Mouse (Mus musculus): Measurements from ENCODE around the gene Ttyh1. TPM values are rescaled to one million over a fixed set of nuclear protein-coding genes. Genes with fewer than 3 reads are reported as not detected.

The Ttyh1 gene
- polyA plus RNA-seq, 1 experiment from 2014 or later: 124 TPM

DNA sequence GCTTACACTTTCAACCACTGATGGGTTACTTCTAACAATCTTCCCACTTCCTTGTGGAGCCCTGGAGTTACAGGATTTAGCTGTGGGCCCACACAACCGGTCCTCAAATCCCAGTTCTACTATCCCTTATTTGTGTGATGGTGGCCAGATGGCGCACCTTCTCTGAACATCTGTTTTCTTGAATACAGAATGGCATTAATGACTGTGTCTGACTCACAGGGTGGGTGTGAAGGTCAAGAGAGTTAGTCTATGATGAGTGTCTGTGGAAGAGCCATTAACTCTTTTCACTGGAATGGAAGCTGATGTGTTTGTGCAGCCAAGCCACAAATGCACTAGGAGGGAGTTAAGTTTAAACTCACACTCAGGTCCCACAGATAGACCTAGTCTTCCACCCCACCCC lies 20.9 kb upstream of the Ttyh1 start:
- H3K36me3 ChIP-seq: no peaks in the 10 kb centered on the region
- no peak overlapping the region for H3K4me2 ChIP-seq (replicated peaks)
- no peaks in the 10 kb centered on the region for H3K4me1 ChIP-seq (replicated peaks)
- H3K9ac ChIP-seq (replicated peaks): no peak overlapping the region
- whole genome bisulfite sequencing: 84% methylated on average over 2 of the region's 2 CpGs
- H3K4me3 ChIP-seq (replicated peaks): no peak overlapping the region
- no peaks in the 10 kb centered on the region for H3K27me3 ChIP-seq
- H3K27ac ChIP-seq: no peak overlapping the region
- no peak for ATAC-seq
- no peaks in the 10 kb centered on the region for H3K9me3 ChIP-seq

DNA sequence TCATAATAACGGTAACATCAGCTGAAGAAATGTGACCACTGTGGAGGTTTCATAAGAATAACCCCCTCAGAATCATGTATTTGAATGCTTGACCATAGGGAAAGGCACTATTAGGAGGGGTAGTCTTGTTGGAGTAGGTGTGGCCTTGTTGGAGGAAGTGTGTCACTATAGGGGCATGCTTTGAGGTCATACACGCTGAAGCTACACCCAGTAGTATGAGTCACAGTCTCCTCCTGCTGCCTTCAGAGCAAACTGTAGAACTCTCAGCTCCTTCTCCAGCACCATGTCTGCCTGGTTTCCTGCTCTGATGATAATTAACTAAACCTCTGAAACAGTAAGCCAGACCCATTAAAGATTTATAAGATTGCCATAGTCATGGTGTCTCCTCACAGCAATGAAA lies 20.4 kb upstream of the Ttyh1 start:
- Histone ChIP-seq H3K4me2 (replicated peaks) (no peak overlapping the region), H3K4me3 (replicated peaks) (no peak overlapping the region), H3K4me1 (replicated peaks) (no peaks in the 10 kb centered on the region), H3K27me3 (no peaks in the 10 kb centered on the region), H3K36me3 (no peaks in the 10 kb centered on the region), H3K9me3 (no peaks in the 10 kb centered on the region), H3K9ac (replicated peaks) (no peak overlapping the region), H3K27ac (no peak overlapping the region)
- ATAC-seq: no peak
- 75% methylated on average over 2 of the region's 2 CpGs for WGBS

DNA sequence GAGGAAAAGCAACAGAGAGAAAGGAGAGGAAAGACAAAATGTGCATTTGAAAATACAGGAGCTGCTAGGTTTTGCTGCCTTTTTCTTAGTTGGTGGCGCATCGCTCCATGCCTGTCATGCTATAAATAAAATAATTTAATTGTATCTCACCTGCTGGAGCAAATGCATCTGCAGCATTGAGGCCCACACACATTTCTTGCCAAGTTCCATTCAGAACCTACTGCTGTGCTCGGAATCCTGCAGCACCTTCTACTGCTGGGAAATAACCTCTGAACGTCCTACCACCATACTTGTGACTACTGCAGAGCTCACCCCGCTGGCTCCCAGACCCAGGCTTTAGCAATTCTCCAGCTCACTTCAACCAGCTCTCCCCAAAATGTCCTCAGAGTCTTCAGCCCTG lies 18.1 kb upstream of the Ttyh1 start:
- ATAC-seq: no peak
- H3K4me2 ChIP-seq (replicated peaks): no peak overlapping the region
- no peak overlapping the region for H3K27ac ChIP-seq
- no peak overlapping the region for H3K9ac ChIP-seq (replicated peaks)
- no peaks in the 10 kb centered on the region for H3K9me3 ChIP-seq
- 81% methylated on average over 5 of the region's 5 CpGs for WGBS
- H3K4me1 ChIP-seq (replicated peaks): no peaks in the 10 kb centered on the region
- H3K36me3 ChIP-seq: no peaks in the 10 kb centered on the region
- no peaks in the 10 kb centered on the region for H3K27me3 ChIP-seq
- H3K4me3 ChIP-seq (replicated peaks): no peak overlapping the region

GRCm38 (mm10) chr7:4103411-4103810 lies 15.8 kb upstream of the Ttyh1 start:
- no peaks in the 10 kb centered on the region for H3K27me3 ChIP-seq
- peak; percentile 40; the same call in 1 of the 2 replicates for ATAC-seq
- H3K36me3 ChIP-seq: no peaks in the 10 kb centered on the region
- no peak overlapping the region for H3K27ac ChIP-seq
- WGBS: 16% methylated on average over 4 of the region's 4 CpGs
- no peak overlapping the region for H3K4me3 ChIP-seq (replicated peaks)
- H3K9ac ChIP-seq (replicated peaks): no peak overlapping the region
- H3K9me3 ChIP-seq: no peaks in the 10 kb centered on the region
- no peak overlapping the region for H3K4me2 ChIP-seq (replicated peaks)
- H3K4me1 ChIP-seq (replicated peaks): no peaks in the 10 kb centered on the region

DNA sequence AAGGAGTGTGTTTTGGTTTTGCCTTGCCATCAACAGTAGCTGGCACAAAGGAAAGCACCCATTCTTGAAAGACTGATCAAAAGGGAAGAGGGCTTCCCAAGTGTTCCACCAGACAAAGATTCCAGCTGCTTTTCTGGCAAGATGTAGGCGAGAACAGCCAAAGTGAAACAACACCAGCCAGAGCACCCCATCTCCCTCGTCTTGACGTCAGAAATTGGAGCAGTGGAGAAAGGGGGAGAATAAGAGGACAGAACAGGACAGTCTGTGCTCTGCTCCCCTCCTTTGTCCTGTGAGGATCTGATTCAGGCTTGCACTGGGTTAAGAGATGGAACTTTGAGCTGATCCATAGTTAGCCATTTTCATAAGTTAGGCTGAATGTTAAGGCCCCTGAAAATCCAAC lies 7.4 kb upstream of the Ttyh1 start:
- H3K4me2 ChIP-seq (replicated peaks): no peak overlapping the region
- no peak overlapping the region for H3K9ac ChIP-seq (replicated peaks)
- no peaks in the 10 kb centered on the region for H3K36me3 ChIP-seq
- H3K9me3 ChIP-seq: no peaks in the 10 kb centered on the region
- no peak for ATAC-seq
- H3K27ac ChIP-seq: no peak overlapping the region
- H3K4me3 ChIP-seq (replicated peaks): no peak overlapping the region
- WGBS: 45% methylated on average over 3 of the region's 3 CpGs
- H3K27me3 ChIP-seq: no peaks in the 10 kb centered on the region
- no peaks in the 10 kb centered on the region for H3K4me1 ChIP-seq (replicated peaks)

DNA sequence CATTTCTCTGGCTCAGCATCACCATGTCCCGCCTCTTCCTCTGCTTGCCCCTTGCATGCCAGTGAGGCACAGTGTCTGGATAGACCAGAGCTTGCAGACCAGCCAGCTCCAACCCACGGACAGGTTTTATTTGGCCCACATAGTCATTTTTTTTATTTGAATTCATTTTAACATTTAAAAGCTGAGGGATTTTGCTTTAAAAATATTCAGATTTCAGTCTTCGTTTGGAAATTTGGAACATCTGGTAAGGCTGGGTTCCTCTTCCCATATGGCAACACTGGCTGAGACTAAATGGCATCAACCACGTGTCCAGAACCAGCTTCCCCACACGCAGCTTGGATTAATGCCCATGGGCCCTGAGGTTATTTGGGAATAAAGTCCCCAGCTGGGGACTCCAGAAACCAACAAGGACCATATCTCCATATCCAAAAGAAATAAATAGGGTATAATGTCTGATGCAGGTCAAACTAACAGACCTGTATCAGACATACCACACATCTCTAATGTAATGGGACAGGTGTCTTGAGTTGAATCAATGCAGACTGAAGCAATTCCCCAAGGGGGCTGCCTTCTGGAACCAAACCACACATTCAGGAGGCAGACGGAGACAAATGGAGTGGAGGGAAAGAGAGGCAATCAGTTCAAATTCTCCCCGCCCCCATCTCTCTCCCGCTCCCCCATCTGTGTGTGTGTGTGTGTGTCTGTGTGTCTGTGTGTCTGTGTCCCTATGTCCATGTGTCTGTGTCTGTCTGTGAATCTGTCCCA lies 2.0 kb upstream of the Ttyh1 start:
- no peak overlapping the region for H3K27ac ChIP-seq
- no peaks in the 10 kb centered on the region for H3K27me3 ChIP-seq
- no peak overlapping the region for H3K9ac ChIP-seq (replicated peaks)
- H3K4me2 ChIP-seq (replicated peaks): no peak overlapping the region
- no peak for ATAC-seq
- H3K4me1 ChIP-seq (replicated peaks): peaks cover 35% of the 10 kb centered on the region
- WGBS: 78% methylated on average over 8 of the region's 8 CpGs
- H3K4me3 ChIP-seq (replicated peaks): no peak overlapping the region
- no peaks in the 10 kb centered on the region for H3K36me3 ChIP-seq
- no peaks in the 10 kb centered on the region for H3K9me3 ChIP-seq

DNA sequence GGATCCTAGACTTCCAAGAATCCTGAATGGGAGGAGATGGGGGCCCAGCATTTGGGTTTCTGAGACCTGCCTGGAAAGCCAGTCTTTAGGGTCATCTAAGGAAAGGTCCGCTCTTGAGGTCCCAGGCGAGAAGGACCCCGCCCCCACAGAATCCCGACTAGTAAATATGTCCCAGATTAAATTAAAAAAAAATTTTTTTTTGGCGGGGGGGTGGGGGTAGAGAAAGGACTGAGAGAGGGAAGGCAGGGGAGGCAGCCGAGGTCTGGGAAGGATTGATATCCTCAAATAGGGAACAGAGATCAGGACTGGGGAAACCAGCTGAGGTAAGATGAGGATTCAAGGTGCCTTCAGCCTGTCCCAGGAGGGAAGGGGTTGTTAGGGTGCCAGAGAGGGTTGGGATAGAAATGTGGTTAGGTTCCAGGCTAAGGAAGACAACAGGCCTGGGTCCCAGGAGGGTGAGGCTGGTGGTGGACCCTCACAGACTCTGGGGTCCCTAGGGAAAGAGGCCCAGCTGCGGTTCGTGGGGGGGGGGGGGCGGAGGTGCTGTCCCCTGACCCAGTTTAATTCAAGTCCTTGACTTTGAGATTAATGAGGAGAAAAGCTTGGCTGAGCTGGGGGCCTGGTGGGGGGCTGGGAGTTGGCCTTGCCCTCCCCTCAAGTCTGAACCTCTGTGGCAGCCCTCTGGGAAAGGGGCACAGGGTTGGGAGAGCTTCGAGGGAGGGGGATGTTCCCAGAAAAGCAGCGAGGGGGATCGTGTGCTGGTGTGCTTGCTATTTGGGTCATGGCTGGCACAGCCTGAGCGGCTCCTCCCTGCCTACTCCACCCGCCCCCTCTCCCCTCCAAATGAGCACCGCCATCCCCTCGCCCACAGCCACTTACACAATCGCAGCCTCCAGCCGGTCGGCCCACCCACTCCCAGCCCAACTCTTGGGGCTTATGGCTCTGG lies 1.0 kb downstream of the Ttyh1 start:
- peak; percentile 1; the same call in 1 of the 2 replicates for ATAC-seq
- peaks cover 64% of the 10 kb centered on the region for H3K4me1 ChIP-seq (replicated peaks)

GRCm38 (mm10) chr7:4122076-4122768 lies 3.0 kb downstream of the Ttyh1 start:
- Histone ChIP-seq H3K4me3 (replicated peaks) (peak overlapping the region; percentile 76), H3K36me3 (peaks cover 18% of the 10 kb centered on the region), H3K4me1 (replicated peaks) (peaks cover 77% of the 10 kb centered on the region), H3K4me2 (replicated peaks) (peak overlapping the region; percentile 80), H3K27ac (peak overlapping the region; percentile 94), H3K9ac (replicated peaks) (peak overlapping the region; percentile 92), H3K9me3 (no peaks in the 10 kb centered on the region), H3K27me3 (no peaks in the 10 kb centered on the region)
- WGBS: 47% methylated on average over 11 of the region's 11 CpGs
- no peak for ATAC-seq

More for the DNA sequence above, 1.0 kb downstream of the Ttyh1 start:
- H3K9me3 ChIP-seq: no peaks in the 10 kb centered on the region
- no peaks in the 10 kb centered on the region for H3K36me3 ChIP-seq
- WGBS: 7% methylated on average over 17 of the region's 19 CpGs
- peak overlapping the region; percentile 92 for H3K9ac ChIP-seq (replicated peaks)
- peak overlapping the region; percentile 80 for H3K4me2 ChIP-seq (replicated peaks)
- peak overlapping the region; percentile 94 for H3K27ac ChIP-seq
- H3K4me3 ChIP-seq (replicated peaks): peak overlapping the region; percentile 76
- H3K27me3 ChIP-seq: no peaks in the 10 kb centered on the region

DNA sequence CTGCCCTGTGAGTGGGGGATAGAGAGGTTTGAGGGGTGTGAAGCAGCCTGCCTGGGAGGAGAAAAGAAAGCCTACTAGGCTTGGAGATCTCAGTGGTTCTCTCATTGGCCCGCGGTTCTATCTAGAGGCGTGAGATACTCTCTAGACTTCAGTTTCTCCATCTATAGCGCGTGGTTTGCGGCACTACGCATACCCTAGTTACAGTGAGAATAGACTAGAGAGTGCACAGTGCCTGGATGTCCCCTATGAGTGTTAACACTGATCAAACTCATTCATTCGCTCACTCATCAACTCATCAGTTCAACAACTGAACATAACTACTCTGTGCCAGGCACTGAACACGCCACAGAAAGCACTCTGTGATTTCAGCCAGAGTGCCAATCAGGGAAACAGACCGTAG lies 3.6 kb downstream of the Ttyh1 start:
- peak overlapping the region; percentile 94 for H3K27ac ChIP-seq
- H3K9me3 ChIP-seq: no peaks in the 10 kb centered on the region
- no peaks in the 10 kb centered on the region for H3K27me3 ChIP-seq
- H3K9ac ChIP-seq (replicated peaks): 0 out of 2 replicates have a peak overlapping the region, but pooled peaks have one; percentile 92
- peak overlapping the region; percentile 80 for H3K4me2 ChIP-seq (replicated peaks)
- H3K4me1 ChIP-seq (replicated peaks): peaks cover 75% of the 10 kb centered on the region
- H3K4me3 ChIP-seq (replicated peaks): peak overlapping the region; percentile 76; the same call in 1 of the 2 replicates
- 75% methylated on average over 10 of the region's 10 CpGs for WGBS
- H3K36me3 ChIP-seq: peaks cover 23% of the 10 kb centered on the region
- ATAC-seq: no peak

GRCm38 (mm10) chr7:4123732-4124131 lies 4.5 kb downstream of the Ttyh1 start:
- 0% methylated on average over 1 of the region's 1 CpGs for WGBS
- ATAC-seq: peak; percentile 84
- Histone ChIP-seq H3K27ac (peak overlapping the region; percentile 94), H3K4me1 (replicated peaks) (peaks cover 75% of the 10 kb centered on the region), H3K9ac (replicated peaks) (peak overlapping the region; percentile 39; the same call in 1 of the 2 replicates), H3K27me3 (no peaks in the 10 kb centered on the region), H3K4me3 (replicated peaks) (peak overlapping the region; percentile 32), H3K4me2 (replicated peaks) (peak overlapping the region; percentile 80), H3K9me3 (no peaks in the 10 kb centered on the region), H3K36me3 (peaks cover 32% of the 10 kb centered on the region)

- H3K4me2 ChIP-seq (replicated peaks): peak overlapping the region; percentile 80
- 0% methylated on average over 10 of the region's 10 CpGs for WGBS
- ATAC-seq: peak; percentile 87
Measured at GRCm38 (mm10) chr7:4124315-4124759, 5.1 kb downstream of the Ttyh1 start.

More at GRCm38 (mm10) chr7:4124315-4124759, 5.1 kb downstream of the Ttyh1 start:
- Histone ChIP-seq H3K36me3 (peaks cover 38% of the 10 kb centered on the region), H3K27ac (peak overlapping the region; percentile 94), H3K9ac (replicated peaks) (peak overlapping the region; percentile 54; the same call in 1 of the 2 replicates), H3K27me3 (no peaks in the 10 kb centered on the region), H3K4me1 (replicated peaks) (peaks cover 71% of the 10 kb centered on the region), H3K4me3 (replicated peaks) (peak overlapping the region; percentile 32), H3K9me3 (no peaks in the 10 kb centered on the region)
